Mouse (Mus musculus) thymus, postnatal 10 days (tissue): ENCODE results near the gene Slc4a8.

Experiments used
- DNase-seq, 2 experiments: peaks; one replicate each; pipeline ENCODE4 v3.0.0; 2021; ENCODE audit warnings: low spot score in 2 of 2

The Slc4a8 gene

GRCm38 (mm10) chr15:100761419-100762185, at the start of gene Slc4a8:
TSS of gene Slc4a8 (plus strand) at chr15:100761747.
- peak; percentile 77 to 82 for DNase-seq

- DNase-seq = no peak
These were observed 47.1 kb upstream of the Slc4a8 start for GRCm38 (mm10) chr15:100714470-100714869.

- no peak for DNase-seq
These were observed 46.1 kb upstream of the Slc4a8 start for GRCm38 (mm10) chr15:100715399-100715993.

- no peak for DNase-seq
These were observed 43.6 kb upstream of the Slc4a8 start for GRCm38 (mm10) chr15:100717933-100718332.

GRCm38 (mm10) chr15:100718572-100718971, 43.0 kb upstream of the Slc4a8 start:
- no peak for DNase-seq

- no peak for DNase-seq
These were observed 42.3 kb upstream of the Slc4a8 start for GRCm38 (mm10) chr15:100719217-100719616.

- peak; percentile 59 to 65 for DNase-seq
These were observed 41.5 kb upstream of the Slc4a8 start for GRCm38 (mm10) chr15:100720066-100720465.

GRCm38 (mm10) chr15:100721445-100721844, 40.1 kb upstream of the Slc4a8 start:
- no peak for DNase-seq

- no peak for DNase-seq
These were observed 39.5 kb upstream of the Slc4a8 start for GRCm38 (mm10) chr15:100722026-100722425.

GRCm38 (mm10) chr15:100722564-100722963, 39.0 kb upstream of the Slc4a8 start:
- no peak for DNase-seq

- DNase-seq = no peak
These were observed 38.0 kb upstream of the Slc4a8 start for GRCm38 (mm10) chr15:100723505-100723904.

GRCm38 (mm10) chr15:100726721-100727120, 34.8 kb upstream of the Slc4a8 start:
- no peak for DNase-seq

- DNase-seq = no peak
These were observed 33.7 kb upstream of the Slc4a8 start for GRCm38 (mm10) chr15:100727834-100728233.

GRCm38 (mm10) chr15:100728586-100728985, 33.0 kb upstream of the Slc4a8 start:
- DNase-seq = no peak

GRCm38 (mm10) chr15:100729281-100729985, 32.1 kb upstream of the Slc4a8 start, which contains the start of gene Galnt6:
TSS of gene Galnt6 (minus strand) at chr15:100729376.
- DNase-seq = peak; percentile 55 to 61

GRCm38 (mm10) chr15:100731081-100731480, 30.5 kb upstream of the Slc4a8 start:
- no peak for DNase-seq

GRCm38 (mm10) chr15:100732580-100732979, 29.0 kb upstream of the Slc4a8 start:
- peak; percentile 69 to 74 for DNase-seq

GRCm38 (mm10) chr15:100735095-100735952, 26.2 kb upstream of the Slc4a8 start:
- no peak for DNase-seq

- no peak for DNase-seq
These were observed 25.6 kb upstream of the Slc4a8 start for GRCm38 (mm10) chr15:100735953-100736300.

GRCm38 (mm10) chr15:100737667-100738066, 23.9 kb upstream of the Slc4a8 start:
- DNase-seq = no peak

- no peak for DNase-seq
These were observed 23.2 kb upstream of the Slc4a8 start for GRCm38 (mm10) chr15:100738351-100738781.

GRCm38 (mm10) chr15:100739442-100739841, 22.1 kb upstream of the Slc4a8 start:
- DNase-seq = no peak
